Mouse (Mus musculus): Measurements from ENCODE around the gene Prr12.

DNA sequence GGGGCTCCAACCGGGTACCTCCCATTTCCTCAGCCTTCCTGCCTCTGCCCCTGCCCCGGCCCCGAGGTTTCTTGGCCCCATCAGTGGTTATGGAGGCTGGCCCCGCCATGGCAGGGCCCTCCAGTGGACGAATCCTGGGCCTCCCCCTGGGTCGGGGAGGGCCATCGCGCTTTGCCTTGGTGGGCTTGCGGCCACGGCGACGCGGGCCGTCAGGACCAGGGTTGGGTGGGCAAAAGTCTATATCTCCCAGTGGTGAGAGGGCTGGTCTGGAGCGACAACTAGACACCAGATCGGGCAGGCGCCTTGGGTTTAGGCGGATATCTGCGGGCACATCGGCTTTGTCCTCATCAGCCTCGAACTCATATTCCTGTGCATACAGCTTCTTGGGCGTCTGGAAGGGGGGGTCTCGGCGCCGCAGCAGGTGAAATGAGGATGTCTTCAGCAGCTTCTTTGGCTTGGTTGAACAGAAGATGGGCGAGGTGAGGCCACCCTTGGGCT, 5.8 kb downstream of the Prr12 start:
- no peak for TF ChIP-seq ZC3H11A (IDR thresholded peaks at IDR 0.05; ENCODE audit: borderline replicate concordance, low read depth, low read length)
- no peak for TF ChIP-seq ZNF384 (IDR thresholded peaks at IDR 0.05; ENCODE audit: low read depth, low read length)

All from ES-E14 (cell line).